Mouse (Mus musculus) Patski (cell line): ENCODE measurements around the gene Vapb. TPM values are rescaled to one million over a fixed set of nuclear protein-coding genes. Genes with fewer than 3 reads are reported as not detected.
"Not testable (repeated sequence)": the region's sequence is repeated elsewhere in the genome, so short reads cannot be mapped to it uniquely, and the experiment has no call there.

Experiments
- ATAC-seq: fragments of 100-300 bp; one replicate; pipeline ENCODE4 v1.8.0; 2021
- CTCF ChIA-PET: fragments of 350-600 bp; sonication (Branson Sonifier 250); formaldehyde crosslinking; loops from one replicate; lab custom pipeline; 2022; ENCODE audit warnings: inconsistent platforms; lab: Charles Lee
- POLR2A ChIA-PET: fragments of 350-600 bp; sonication (Branson Sonifier 250); formaldehyde crosslinking; loops from one replicate; lab custom pipeline; 2022; ENCODE audit warnings: antibody characterized with exemption, inconsistent platforms; lab: Charles Lee
- DNase-seq: peaks from one replicate; pipeline ENCODE4 v3.0.0-alpha.2; 2011; ENCODE audit warnings: low read depth, low spot score
- H3K27me3 ChIP-seq: fragments of 371-371 bp; one replicate; pipeline ENCODE4 v1.5.1; 2021
- CTCF ChIP-seq: fragments of 100-300 bp; IDR thresholded peaks from one replicate; pipeline ENCODE4 v1.5.1; 2021
- in situ Hi-C: fragments of 300-500 bp; cut with MboI; formaldehyde crosslinking; loops from 3 replicates; pipeline ENCODE4 v1.11.1; 2018; ENCODE audit warnings: low pct_unique_long_range_greater_than_20kb, mixed read lengths
- polyA plus RNA-seq: library from polyadenylated mRNA; unstranded; gene quantifications from one replicate; pipeline ENCODE4 v1.2.3, GENCODE M21; 2021

The Vapb gene
- polyA plus RNA-seq = 122 TPM

- ATAC-seq = peak; percentile 82
- no peak for TF ChIP-seq CTCF
- DNase-seq = peak; percentile 83
- H3K27me3 ChIP-seq = no peaks in the 10 kb centered on the region
- in situ Hi-C loops = no loop called here
- POLR2A ChIA-PET = interaction anchor here (1.2 kb wide), 1 partner anchor 9 kb away, joined by 3 read pairs; no protein-coding TSS in a partner anchor
- CTCF ChIA-PET = interaction anchor here (1.7 kb wide), 1 partner anchor 11 kb away, joined by 4 read pairs; no protein-coding TSS in a partner anchor
Observed at GRCm38 (mm10) chr2:173737222-173737989, at the start of gene Vapb. Gene Vapb, plus strand, starts transcription at chr2:173737511.

DNA sequence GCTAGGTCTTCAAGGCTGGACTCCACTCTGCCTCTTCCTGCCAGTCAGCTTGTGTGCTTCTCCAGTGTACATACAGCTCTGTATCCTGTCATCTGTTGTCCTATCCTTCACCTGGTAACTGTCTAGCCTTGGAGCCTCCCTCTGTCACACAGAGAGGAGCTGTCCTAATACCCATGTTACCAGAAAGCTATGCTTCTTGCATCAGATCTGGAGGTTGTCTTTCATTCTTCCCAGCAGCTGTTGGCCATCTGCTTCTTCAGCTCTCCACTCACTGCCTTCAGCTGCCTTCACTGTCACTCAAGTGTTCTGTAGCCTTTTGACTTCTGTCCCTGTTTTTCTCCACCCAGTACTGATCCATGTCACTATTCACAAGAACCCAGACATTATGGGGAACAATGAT lies 47.5 kb upstream of the Vapb start:
- no peaks in the 10 kb centered on the region for H3K27me3 ChIP-seq
- POLR2A ChIA-PET = no interaction called here
- ATAC-seq (no peak), DNase-seq (no peak)
- TF ChIP-seq CTCF = no peak
- in situ Hi-C loops = no loop called here
- CTCF ChIA-PET = interaction anchor here (1.3 to 1.9 kb wide), 2 partner anchors 24 to 38 kb away, joined by 4 to 5 read pairs; no protein-coding TSS in a partner anchor

- in situ Hi-C loops = no loop called here
- CTCF ChIA-PET = interaction anchor here (0.8 kb wide), 1 partner anchor 20 kb away, joined by 3 read pairs; no protein-coding TSS in a partner anchor
- POLR2A ChIA-PET = no interaction called here
- DNase-seq = no peak
- H3K27me3 ChIP-seq = no peaks in the 10 kb centered on the region
- no peak for TF ChIP-seq CTCF
- no peak for ATAC-seq
Observed at GRCm38 (mm10) chr2:173691748-173692147, 45.6 kb upstream of the Vapb start.

- in situ Hi-C loops = no loop called here
Observed at GRCm38 (mm10) chr2:173692693-173693092, 44.6 kb upstream of the Vapb start.

GRCm38 (mm10) chr2:173698850-173699249 lies 38.5 kb upstream of the Vapb start:
- ChIA-PET CTCF (no interaction called here), POLR2A (no interaction called here)
- DNase-seq (no peak), ATAC-seq (peak; percentile 65)
- TF ChIP-seq CTCF = no peak
- H3K27me3 ChIP-seq = no peaks in the 10 kb centered on the region
- in situ Hi-C loops = no loop called here

More at GRCm38 (mm10) chr2:173692693-173693092, 44.6 kb upstream of the Vapb start:
- CTCF ChIA-PET = no interaction called here
- no peak for TF ChIP-seq CTCF
- ATAC-seq (no peak), DNase-seq (no peak)
- no peaks in the 10 kb centered on the region for H3K27me3 ChIP-seq
- POLR2A ChIA-PET = no interaction called here

DNA sequence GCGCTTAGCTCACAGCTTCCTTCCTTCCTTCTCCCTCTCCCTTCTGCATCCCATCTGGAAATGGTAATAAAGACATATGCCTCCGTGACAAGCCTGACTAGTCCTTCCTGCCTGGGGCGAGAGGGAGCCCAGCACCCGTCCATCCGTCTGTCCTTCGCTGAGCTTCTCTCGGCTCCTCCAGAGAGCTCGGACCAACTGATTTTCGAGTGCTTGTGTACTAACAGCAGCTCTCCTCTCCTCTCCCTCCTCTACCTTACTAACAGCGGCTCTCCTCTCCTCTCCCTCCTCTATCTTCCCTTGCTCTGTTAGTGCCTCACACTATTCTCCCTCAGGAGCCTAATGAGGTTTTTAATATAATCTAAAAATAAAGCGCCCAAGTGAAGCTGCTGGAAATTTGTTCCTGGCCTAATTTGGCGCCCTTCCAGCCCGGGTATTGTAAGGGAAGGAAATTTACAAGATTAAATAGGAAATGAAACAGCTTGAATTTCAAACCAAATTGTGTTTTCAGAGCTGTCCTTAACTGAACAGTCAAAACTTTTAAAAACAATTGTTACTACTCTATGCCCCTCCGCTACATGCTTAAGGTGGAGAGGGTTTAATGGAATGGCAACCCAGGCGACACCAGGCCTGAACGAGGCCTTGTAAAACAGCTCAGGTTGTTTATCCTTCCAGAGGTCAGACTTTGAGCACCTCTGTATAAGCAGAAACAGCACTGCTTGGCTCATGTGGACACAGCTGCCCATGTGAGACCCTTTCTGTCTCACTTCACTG lies 35.0 kb upstream of the Vapb start:
- H3K27me3 ChIP-seq = no peaks in the 10 kb centered on the region
- ATAC-seq (no peak), DNase-seq (no peak)
- in situ Hi-C loops = no loop called here
- ChIA-PET CTCF (interaction anchor here (3.0 kb wide), 1 partner anchor 15 kb away, joined by 9 read pairs; no protein-coding TSS in a partner anchor), POLR2A (no interaction called here)
- no peak for TF ChIP-seq CTCF

- in situ Hi-C loops = no loop called here
- ChIA-PET CTCF (interaction anchor here (3.0 kb wide), 1 partner anchor 15 kb away, joined by 9 read pairs; no protein-coding TSS in a partner anchor), POLR2A (no interaction called here)
- DNase-seq (no peak), ATAC-seq (no peak)
- H3K27me3 ChIP-seq = no peaks in the 10 kb centered on the region
- TF ChIP-seq CTCF = no peak
Observed at GRCm38 (mm10) chr2:173702867-173703237, 34.5 kb upstream of the Vapb start.

DNA sequence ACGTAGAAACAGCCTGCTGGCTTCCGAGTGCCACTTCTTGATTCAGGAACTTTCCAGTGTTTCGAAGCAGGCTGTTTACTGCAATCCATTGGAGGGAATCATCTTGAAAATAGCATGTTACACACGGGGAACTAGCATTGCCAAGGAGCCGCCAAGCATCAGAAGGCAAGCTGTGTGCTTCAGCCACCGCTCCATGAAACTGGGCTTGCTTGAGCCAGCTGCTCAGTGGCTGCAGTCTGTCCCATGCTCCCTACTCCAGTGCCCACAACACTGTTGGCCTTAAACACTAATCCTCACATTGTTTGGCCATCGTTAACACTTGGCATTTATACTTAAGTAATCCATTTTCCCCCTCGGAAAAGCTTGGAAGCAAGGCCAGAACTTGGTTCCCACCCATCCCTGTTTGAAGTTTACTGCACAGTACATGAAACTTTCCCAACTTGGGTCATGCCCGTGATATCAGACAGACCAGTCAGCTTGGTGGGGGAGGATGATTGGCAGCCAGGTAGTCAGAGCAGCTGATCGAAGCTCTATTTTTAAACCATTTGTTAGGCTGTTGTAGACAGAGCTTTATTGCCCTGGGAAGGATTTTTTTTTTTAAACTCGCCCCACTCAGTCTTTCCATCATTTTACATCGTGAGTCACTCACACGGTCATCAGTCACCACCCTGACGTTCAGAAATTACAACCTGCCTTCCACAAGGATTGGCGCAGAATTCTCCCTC lies 31.3 kb upstream of the Vapb start:
- ChIA-PET CTCF (interaction anchor here (1.0 kb wide), 1 partner anchor 19 kb away, joined by 3 read pairs; no protein-coding TSS in a partner anchor), POLR2A (no interaction called here)
- TF ChIP-seq CTCF = no peak
- DNase-seq = no peak
- no peak for ATAC-seq
- H3K27me3 ChIP-seq = no peaks in the 10 kb centered on the region
- in situ Hi-C loops = no loop called here

DNA sequence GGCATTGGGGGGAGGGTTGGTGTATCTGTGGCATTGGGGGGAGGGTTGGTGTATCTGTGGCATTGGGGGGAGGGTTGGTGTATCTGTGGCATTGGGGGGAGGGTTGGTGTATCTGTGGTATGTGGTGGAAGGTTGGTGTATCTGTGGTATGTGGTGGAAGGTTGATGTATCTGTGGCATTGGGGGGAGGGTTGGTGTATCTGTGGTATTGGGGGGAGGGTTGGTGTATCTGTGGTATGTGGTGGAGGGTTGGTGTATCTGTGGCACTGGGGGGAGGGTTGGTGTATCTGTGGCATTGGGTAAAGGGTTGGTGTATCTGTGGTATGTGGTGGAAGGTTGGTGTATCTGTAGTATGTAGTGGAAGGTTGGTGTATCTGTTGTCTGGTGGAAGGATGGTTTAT lies 29.7 kb upstream of the Vapb start:
- in situ Hi-C loops, POLR2A ChIA-PET, CTCF ChIA-PET, H3K27me3 ChIP-seq, DNase-seq: not testable (repeated sequence)
- ATAC-seq = peak; percentile 19

- H3K27me3 ChIP-seq = no peaks in the 10 kb centered on the region
- TF ChIP-seq CTCF = no peak
- ChIA-PET POLR2A (no interaction called here), CTCF (interaction anchor here (1.2 kb wide), 1 partner anchor 15 kb away, joined by 3 read pairs; no protein-coding TSS in a partner anchor)
- in situ Hi-C loops = no loop called here
- DNase-seq (no peak), ATAC-seq (no peak)
Observed at GRCm38 (mm10) chr2:173710193-173710592, 27.1 kb upstream of the Vapb start.
